Mouse (Mus musculus) urinary bladder, postnatal 4 days (tissue): Measurements from ENCODE around the gene Rcan1.

Experiments used
- DNase-seq, 2 experiments: peaks; one replicate each; pipeline ENCODE4 v3.0.0; 2021 to 2022; ENCODE audit warnings: low spot score in 2 of 2

The Rcan1 gene

DNA sequence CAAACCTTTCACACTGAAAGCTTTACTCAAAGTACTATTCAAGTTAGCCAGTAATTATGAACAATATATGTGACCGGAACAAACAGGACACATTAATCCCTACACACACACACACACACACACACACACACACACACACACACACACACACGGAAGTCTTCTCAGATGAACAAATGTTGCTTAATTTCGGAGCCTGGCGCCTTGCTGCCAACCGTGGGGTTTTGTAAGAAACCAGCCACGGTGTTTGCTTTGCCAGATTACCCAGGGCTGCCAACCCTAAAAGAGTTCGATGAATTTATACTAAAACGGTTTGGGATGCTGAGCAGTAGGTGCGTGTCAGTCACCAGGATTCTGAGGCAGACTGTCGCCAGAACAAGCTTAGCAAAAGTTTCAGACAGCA lies 69.5 kb downstream of the Rcan1 start:
- DNase-seq: no peak

DNA sequence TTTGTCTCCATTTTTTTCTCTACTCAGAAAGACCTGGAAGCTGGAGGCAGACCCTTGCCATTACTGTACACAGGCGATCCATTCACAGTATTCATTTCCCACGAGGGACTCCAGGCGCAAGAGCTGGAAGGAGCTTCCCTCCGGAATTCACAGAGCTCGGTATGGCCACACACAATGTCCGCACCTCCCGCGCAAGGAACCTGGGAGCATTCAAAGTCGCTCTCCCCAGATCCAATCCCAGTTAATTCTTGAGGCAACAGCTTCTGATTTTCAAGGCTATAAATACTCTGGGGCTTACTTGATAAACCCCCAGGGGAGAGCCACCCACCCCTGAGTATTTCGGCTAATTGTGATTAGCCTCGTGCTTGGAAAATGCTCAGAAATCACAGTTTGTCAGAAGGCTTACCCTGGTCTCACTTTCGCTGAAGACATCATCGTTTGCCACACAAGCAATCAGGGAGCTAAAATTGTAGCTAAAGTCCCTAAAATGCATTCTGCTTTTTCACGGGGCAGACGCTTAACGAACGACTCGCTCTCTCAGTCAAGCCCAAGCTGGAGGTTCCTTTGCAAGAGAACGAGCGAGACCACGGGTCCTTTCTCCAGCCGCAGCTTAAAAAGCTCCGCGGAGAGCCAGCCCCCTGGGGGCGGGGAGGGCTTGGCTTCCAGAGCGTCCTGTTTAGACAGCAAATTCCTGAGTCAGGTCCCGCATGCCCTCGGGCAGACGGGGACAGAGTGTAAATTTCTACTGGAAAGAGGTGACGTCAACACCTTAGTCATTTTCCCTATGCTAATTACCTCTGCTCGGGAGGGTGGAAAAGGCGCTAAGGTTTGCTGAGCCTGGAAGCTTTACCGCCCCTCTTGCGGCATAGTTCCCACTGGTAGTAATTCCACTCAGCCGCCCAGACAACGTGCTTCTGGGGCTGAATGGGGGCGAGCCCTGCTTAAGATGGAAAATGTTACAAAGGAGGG lies 70.9 kb downstream of the Rcan1 start:
- DNase-seq: peak; percentile 81 to 83

DNA sequence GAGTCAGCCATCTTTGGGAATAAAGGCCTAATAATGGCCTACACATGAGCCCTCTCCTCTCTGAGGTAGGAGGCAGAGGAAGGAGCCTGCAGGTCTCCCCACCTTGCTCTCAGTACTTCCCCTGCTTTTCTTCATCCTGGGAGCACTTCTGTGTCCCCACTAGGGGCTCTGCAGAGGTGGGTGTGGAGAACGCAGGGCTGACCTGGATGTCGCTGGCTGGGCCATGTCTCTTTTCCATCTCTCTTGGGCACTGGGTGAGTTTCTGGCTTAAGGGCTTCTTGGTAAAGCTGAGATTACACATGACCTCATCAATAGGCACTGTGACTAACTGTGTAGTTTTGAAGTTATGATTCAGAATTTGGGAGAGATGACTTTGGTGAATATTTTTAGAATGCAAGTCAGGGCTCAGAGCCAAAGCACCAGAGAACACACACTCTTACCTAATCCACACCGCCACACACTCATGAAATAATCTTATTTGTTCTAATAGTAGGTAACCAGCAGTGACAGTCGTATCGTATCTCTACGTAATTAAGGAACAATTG lies 72.0 kb downstream of the Rcan1 start:
- no peak for DNase-seq

DNA sequence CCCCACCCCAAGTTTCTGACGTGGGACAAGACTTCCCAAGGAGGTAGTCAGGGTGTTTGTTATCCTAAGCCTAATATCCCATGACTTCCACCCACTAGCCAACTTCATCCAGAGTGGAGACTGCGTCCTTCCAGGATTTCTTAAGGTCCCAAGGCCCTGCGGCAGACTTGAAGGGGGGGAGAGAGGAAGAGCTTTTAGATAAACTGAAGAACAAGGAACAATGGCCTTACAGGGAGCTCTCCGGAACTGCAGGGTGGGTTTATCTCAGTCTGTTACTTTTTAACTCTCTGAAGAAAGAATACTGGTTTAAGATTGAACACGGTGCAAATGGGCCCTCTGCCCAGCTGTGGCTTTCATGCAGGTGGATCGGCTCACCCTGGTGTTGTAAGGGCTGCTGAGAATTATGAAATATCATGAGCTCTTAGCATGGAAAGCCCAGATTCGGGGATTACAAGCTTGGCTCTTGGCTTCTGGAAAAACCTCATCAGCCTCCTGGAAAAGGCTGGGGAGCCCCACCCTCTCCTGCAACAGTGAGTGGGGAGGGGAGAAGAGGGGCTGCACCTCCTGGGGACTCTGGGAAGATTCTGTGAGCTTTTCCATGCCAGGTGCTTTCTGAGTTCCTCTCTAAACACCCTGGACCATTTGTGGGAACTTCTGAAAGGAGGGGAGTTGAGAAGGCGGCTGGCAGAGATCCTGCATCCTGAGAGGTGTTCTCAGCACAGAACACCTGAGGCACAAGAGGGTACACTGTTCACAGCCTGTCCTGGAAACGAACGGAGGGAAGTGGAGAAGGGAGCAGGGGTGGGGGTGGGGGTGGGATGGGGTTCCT lies 72.7 kb downstream of the Rcan1 start:
- DNase-seq: no peak

DNA sequence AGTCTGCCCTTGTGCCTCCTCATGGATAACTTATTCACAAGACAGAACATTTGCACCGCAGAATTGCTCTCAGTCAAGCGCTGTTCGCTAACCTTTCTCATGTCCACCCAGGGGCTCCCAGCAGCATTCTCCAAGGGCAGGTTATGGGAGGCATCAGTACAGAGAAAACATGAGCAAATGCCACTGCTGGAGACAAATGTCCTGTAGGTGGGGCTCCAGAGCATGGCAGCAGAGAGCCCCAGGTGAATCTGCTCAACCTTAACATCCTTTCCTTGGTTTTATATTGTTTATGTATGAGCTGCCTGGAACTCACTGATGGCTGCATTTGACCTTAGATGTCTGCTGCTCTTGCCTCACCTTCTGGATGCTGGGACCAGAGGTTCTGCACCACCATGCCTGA lies 76.9 kb downstream of the Rcan1 start:
- no peak for DNase-seq

DNA sequence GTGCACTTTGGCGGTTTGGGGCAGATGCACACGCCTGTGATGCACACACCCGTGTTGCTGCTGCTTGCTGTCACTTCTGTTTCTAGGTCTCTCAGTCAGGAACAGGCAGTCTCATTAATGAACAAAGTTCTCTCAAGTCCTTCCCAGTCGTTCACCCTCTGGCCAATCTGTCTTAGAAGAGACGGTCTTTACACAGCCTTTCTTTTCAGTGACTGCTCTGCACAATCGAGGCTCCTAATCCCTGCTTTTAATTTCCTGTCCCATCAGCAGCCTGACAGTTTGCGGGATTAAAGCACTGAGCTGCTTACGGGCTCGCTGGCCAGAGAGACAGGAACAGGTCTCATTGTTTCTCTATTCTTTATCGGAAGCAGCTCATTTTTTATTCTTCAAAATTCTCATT lies 83.0 kb downstream of the Rcan1 start:
- no peak for DNase-seq

DNA sequence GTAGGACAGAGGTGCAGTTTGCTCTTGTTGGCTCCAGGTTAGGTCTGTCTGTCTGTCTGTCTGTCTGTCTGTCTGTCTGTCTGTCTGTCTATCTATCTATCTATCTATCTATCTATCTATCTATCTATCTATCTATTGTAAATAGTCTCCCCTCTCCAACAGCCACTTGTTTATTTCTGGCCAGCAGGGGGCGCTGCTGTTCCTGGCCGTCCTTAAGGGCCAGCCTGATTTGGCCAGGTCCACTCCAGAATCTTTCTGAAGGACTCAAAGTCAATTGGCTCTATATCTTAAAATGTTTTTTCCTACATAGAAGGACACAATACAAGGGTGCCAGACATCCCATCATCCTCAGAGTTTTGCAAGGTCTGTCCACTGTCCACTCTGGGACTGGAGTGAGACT lies 85.6 kb downstream of the Rcan1 start:
- DNase-seq: peak; percentile 43 to 85

DNA sequence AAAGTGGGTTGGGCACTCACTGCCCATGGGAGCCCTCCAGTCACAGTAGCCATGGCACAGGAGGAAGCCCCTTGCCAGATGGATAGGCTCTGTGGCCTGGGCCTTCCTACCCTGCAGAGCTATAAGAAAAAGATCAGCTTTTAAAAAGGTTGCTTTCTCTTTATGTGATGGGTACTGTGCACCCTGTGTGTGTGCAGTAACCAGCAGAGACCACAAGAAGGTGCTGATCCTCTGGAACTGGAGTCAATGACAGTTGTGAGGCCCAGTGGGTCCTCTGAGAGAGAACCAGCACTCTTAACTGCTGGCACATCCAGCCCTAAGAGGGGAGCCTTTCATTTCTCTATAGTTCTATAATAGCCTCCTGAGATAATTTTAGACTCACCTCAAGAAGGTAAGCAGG lies 87.3 kb downstream of the Rcan1 start:
- no peak for DNase-seq

DNA sequence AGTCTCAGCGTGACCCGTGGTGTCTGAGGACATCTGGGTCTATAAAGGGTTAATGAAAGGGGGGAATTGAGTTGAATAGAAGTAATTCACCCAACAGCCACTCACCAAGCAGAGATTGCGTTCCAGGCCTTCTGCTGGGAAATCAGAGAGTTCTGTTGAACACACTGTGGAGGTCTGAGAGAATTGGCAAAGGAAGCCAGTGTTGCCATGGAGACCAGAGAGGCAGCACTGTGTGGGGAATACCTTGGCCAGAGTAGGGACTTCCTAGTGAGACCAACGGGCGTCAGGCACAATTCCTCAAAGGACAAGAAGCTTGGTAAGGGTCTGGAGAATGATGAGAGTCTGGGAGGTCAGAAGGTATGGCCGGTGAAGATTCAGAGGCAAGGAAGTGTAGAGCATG lies 88.2 kb downstream of the Rcan1 start:
- DNase-seq: no peak

DNA sequence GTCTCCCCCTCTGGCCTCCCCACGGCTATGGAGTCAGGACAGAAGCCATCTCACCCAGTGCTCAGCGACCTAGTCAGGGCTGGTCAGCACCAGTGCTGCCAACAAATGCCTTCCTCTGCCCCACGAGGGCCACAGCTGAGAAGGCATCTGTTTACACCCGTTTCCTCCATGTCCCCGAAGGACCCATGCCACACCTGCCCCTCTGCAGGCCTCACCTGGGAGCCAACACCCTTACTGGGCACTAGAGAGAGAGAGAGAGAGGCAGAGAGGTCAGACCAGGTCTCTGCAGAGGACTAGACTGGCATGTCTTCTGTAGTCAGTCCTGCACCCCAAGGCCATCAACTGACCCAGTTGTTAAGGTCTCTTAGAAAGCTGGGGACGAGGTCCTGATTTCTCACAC lies 89.6 kb downstream of the Rcan1 start:
- DNase-seq: no peak

DNA sequence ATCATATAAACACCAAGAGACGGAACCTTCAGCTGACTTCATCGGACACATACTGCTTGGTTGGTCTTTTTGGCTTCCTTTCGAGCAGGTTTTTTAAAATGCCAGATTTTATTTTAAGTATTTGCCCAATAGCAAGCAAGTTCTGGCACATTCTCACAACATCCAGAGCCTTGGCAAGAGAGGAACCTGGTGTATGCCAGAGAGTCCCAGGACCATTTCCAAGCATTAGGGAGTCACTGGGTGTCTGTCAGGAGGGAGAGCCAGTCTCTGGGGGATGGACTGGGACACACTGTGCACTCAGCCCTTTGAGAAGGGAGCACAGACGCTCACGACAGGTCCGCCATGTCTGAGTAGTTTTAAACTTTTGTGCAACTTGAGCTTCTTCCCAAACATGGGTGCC lies 93.7 kb downstream of the Rcan1 start:
- DNase-seq: no peak

DNA sequence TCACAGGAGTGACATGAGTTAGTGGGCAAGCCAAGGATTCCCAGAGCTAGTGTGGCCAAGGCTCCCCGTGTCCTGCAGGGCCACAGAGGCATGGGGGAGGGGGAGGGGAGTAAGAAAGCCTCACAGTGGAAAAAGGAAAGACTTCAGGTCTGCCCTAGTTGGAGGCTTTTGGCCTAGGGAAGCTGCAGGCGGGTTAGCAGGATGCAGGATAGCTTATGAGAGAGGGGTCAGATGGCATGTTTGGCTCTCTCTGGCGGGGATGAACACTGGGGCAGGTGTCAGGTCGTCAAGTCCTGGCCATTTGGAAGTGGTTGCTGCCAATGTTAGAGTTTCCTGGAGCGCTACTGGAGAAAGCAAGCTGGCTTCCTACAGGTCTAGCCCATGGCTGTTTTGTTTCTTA lies 99.0 kb downstream of the Rcan1 start:
- no peak for DNase-seq

DNA sequence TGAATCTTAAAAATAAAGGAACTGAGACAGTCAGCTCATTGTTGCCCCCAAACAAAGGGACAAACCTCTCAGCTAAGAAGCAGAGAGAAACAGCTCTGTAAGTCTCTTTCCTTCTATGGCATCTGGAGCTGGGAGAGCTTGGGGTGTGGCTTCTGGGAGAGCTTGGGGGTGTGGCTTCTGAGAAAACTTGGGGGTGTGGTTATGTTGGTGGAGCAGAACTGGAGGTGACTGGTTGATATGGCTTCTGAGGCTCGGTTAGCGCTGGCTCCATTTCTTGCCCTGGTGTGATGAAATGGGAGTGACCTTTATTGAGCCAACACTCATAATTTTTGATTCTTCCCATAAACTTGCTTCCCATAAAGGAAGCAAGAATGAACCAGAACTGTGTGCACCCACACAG lies 101.4 kb downstream of the Rcan1 start:
- peak in 1 of 2 experiments; percentile 62 for DNase-seq

DNA sequence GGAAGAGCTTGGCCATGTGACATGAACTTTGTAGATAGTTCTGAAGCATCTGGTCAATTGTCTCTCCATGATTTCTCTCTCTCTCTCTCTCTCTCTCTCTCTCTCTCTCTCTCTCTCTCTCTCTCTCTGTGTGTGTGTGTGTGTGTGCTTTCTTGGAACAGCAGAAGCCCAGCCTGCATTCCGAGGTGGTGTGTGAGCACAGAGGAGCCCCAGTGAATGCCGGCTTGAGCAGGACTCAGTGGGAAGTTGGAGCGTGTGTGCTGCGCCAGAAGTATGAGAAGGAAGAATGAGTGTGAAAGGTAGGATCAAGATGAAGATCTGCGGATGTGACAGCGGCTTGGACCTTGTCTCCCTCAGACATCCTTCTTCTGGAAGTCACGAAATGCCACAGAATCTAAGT lies 105.2 kb downstream of the Rcan1 start:
- DNase-seq: no peak

DNA sequence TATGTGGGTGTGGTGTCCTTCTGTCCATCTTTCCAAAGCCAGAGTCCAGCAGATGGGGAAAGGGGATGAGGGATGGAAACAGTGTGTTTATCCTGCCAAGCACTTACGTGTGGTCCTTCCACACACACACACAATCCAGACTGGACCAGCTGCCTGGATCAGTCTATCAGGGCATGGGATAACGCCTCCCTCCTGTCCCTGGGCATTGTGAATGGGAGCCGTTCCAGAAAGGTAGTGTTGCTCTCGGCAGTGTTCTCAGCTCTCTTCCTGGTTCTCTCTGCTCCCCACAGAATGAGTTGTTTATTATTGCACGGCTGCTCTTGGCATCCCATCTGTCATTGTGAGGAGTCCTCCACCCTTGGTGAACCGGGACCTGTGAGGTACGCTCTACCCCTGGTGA lies 110.0 kb downstream of the Rcan1 start:
- no peak for DNase-seq

DNA sequence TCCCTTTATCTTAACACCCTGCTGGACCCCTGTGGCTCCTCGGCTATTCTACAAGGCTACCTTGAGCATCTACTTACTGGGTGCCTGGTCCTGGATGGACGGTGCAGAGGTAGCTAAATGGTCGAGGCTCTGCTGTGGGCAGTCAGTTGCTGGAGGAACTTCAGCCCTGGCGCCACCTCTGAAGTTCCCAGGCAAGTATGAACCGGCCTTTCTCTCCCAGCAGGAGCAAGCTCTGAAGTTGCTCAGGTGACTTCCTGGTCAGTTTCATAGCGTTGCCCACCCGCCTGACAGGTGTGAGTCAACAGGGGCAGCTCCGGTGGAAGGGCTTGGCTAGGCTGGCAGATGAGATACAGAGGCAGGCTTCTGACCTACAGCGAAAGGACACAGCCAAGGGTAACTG lies 111.4 kb downstream of the Rcan1 start, which contains the start of gene Kcne1:
Kcne1 (minus strand) TSS at position 240 of the 400 bp plus-strand sequence.
- DNase-seq: no peak

DNA sequence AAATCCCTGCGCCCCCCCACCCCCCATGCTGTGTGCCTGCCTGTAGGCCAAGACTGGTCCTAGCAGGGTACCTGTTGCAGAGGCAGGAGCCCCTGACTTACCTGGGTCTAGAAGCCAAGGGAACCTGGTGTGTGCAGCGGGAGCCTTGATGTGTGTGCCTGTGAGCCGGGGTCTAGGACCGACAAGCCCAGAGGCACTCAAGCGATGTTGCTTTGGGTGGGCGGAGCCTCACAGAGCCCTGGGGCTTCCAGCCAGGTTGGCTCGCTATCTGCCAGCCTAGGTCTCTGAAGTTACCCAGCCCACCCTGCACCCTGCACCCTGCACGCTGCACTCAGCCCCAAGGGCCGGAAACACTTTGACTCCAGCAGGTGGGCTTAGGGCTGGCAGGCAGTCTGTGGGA lies 111.9 kb downstream of the Rcan1 start:
- no peak for DNase-seq

DNA sequence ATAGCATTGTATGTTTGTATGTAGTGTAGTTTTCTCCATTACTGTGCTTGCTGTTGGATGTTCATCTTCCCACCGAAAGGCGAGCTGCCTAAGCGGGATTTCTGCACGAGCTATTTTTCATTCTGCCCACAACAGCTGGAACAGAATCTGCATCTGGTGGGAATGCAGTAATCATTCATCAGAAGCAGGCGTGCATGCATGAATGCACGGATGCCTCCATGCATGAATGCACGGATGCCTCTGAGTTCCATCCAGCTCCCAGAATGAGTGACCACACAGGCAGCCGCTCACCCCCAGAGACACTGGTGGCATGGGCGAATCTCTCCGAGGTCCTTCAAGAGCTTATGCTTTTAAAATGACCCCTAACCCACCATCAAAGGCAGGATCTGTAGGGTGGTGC lies 113.1 kb downstream of the Rcan1 start:
- DNase-seq: no peak

DNA sequence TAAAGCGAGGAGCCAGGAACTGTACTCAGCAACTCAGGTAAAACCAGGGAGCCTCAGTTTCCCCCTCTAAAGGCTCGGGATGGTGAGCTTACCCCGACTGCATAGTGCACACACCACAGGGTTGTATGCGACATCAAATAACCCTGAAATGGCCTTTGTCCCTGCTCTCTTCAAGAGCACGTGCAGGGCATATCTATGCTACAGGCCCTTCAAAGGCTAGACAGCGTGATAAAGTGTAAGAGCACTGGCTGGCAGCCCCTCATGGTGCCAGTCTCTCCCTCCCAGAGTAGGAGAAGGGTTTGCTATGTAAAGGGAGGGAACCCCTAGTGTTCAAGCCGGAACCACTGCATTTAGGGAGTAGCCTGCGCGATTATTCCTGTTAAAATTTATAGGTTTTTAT lies 113.6 kb downstream of the Rcan1 start:
- no peak for DNase-seq

DNA sequence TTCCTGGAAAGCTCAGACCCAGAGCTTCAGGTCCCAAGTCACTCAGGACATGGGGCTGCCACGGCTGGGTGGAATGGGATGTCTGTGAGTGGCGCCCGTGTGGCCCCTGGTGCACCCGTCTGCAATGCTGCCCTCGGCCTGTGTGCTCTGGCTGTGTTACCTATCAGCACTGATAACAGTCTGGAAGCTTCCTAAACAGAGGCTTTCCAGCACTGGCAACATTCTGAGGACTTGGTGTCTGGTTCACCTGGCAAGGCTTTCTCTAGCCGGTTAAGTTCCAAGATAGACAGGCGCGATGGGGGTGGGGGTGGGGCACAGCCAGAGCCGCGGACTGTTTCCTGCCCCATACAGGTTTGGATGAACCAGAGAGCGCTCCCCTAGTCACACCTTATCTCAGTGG lies 114.7 kb downstream of the Rcan1 start:
- no peak for DNase-seq

DNA sequence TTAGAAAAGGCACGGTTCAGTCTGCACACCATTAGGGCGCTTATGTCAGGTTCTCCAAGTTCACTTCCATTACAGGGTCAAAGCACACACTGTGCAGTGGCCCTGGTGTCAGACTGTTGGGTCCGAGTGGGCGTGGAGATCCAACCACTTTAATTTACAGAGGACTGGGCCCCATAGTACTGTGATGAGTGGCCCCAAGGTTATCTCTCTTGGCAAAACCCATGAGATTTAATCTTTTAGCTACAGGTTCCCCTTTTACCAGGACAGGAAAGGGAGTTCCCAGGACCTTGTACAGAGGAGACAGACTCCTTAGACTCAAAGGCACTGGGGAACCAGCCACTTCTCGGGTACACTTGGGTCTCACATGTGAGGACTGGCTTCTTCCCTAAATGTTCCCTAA lies 115.3 kb downstream of the Rcan1 start:
- DNase-seq: no peak

DNA sequence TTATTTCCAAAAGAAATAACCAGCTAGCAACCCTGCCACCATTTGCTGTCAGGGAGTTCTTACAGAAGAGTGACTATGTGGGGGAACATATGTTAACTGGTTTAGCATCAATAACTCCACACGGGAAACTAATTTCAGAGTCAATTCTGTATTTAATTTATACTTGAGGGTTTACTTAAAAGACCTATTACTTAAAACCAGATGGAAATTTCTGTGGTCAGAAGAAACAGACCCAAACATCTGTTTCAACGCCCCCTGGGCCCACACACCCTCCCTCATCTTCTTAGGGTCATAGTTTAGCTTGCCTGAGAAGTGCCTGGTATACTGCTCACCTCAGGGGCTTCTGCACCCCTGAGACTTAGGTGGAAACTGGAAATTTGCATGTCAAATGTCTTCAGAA lies 116.8 kb downstream of the Rcan1 start:
- no peak for DNase-seq

DNA sequence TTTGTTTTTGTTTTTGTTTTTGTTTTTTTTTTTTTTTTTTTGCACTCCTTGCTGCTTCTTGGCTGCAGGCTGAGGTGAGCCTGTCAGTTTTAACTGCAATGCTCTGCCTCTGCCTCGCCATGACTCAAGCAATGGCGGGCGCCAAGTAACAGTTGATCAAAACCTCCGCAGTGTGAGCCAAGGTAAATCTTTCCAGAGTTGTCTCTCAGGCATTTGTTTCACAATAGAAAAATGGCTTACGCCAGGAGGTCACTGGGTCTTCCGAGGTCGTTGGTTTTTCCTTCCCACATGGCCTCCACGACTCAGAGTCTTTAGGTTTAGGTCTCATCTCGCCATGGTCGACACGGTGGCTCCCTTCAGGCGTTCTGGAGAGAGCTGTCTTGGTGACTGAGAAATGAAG lies 117.4 kb downstream of the Rcan1 start:
- no peak for DNase-seq
